Mouse (Mus musculus): ENCODE results near the gene Samd4b. TPM values are rescaled to one million over a fixed set of nuclear protein-coding genes. Genes with fewer than 3 reads are reported as not detected.
A peak's percentile ranks its signal among the peaks of the same experiment; 100 is the strongest.
"Not testable (repeated sequence)": the region's sequence is repeated elsewhere in the genome, so short reads cannot be mapped to it uniquely, and the experiment has no call there.

Samd4b gene
- total and polyA plus RNA-seq, 3 experiments = 6.4 to 45.9 TPM; not detected in 1

DNA sequence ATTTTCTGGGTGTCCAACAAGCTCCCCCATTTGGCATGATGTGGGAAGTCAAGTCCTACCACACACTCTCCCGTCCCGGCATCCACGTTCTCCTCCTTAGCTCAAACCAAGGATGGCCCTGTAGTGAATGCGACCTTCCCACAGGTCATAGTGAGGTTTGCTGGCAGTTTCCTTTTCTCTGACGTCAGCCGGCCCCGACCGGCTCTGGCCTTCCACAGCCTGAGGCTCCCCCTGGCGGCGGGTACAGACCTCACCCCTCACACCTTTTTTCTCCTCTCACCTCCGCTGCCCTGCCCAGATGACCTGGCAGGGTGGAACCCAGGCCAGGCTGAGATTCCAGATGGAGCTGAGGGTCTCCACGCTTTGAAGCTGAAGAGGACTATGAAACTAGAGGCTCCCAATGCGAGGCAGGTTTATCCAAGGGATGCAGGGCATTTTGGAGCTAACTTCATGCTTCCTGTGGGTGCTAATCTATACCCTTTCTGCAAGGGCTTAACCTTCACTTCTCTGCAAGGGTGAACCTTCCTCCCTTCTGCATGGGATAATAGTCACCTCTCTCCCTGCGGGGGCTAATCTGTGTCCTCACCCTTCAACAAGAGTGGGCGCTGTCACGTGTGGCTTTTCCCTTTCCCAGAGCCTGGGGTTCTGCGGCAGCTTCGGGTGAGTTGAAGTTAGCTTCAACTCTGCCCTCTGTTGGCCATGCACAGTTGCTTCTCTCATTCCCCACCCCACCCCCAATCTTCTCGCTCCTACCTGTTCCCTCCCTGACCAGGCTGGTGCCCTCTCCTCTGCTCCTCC, 69.8 kb downstream of the Samd4b start:
- Histone ChIP-seq H3K36me3 (ENCODE audit: control insufficient read depth in 1 of 2, insufficient read depth in 2 of 2, low read length in 2 of 2) (no peaks in the 10 kb centered on the region), H3K27me3 (ENCODE audit: control insufficient read depth in 1 of 2, insufficient read depth in 2 of 2, low read length in 2 of 2) (no peaks in the 10 kb centered on the region), H3K27ac (ENCODE audit: control insufficient read depth, low read depth, low read length) (no peak overlapping the region), H3K4me1 (ENCODE audit: control insufficient read depth in 1 of 2, insufficient read depth in 2 of 2, low read length in 2 of 2) (0 out of 4 replicates have a peak, but pooled peaks cover 0 to 5% of the 10 kb centered on the region in 2 experiments), H3K9ac (ENCODE audit: control insufficient read depth, low read depth, low read length, poor library complexity, severe bottlenecking) (no peak overlapping the region; the same call in 1 of the 2 replicates), H3K79me2 (ENCODE audit: control insufficient read depth, insufficient read depth, low read length, poor library complexity) (no peaks in the 10 kb centered on the region), H3K4me3 (ENCODE audit: control insufficient read depth in 1 of 2, insufficient read depth in 1 of 2, low read depth in 2 of 2, low read length in 2 of 2) (peak overlapping the region; percentile 21 to 35; a peak in 2 of 4 replicates), H3K9me3 (replicated peaks; ENCODE audit: insufficient read depth, low read length) (no peaks in the 10 kb centered on the region)
- TF ChIP-seq ZC3H11A (IDR thresholded peaks at IDR 0.05; ENCODE audit: low read depth, low read length) (peak; percentile 63; the same call in 1 of the 2 replicates), RAD21 (IDR thresholded peaks at IDR 0.05; ENCODE audit: low read depth, low read length) (peak; percentile 75), USF1 (IDR thresholded peaks at IDR 0.05; ENCODE audit: low read depth, low read length) (0 out of 2 replicates have a peak, but pooled peaks have one; percentile 20), ELF1 (IDR thresholded peaks at IDR 0.05; ENCODE audit: low read depth, low read length) (no peak), USF2 (IDR thresholded peaks at IDR 0.05; ENCODE audit: borderline replicate concordance in 1 of 2, insufficient read depth in 1 of 2, low read depth in 1 of 2, low read length in 2 of 2) (no peak), TBP (IDR thresholded peaks at IDR 0.05; ENCODE audit: low read depth, low read length) (no peak), NRF1 (IDR thresholded peaks at IDR 0.05; ENCODE audit: insufficient read depth, low read depth, low read length, poor library complexity, severe bottlenecking) (no peak), POLR2AphosphoS2 (IDR thresholded peaks at IDR 0.05; ENCODE audit: low read length) (no peak), EP300 (IDR thresholded peaks at IDR 0.05; ENCODE audit: low read depth in 1 of 2, low read length in 2 of 2) (no peak), MAZ (IDR thresholded peaks at IDR 0.05; ENCODE audit: low read depth, low read length) (no peak), HCFC1 (IDR thresholded peaks at IDR 0.05; ENCODE audit: low read depth, low read length) (no peak), CTCF (IDR thresholded peaks at IDR 0.05 in 2 of 3, conservative IDR thresholded peaks at IDR 0.05 in 1 of 3; ENCODE audit: control insufficient read depth in 1 of 3, insufficient read depth in 1 of 3, low read depth in 2 of 3, low read length in 3 of 3, poor library complexity in 1 of 3, severe bottlenecking in 1 of 3) (peak; percentile 75 to 98 (median 92)), SIN3A (IDR thresholded peaks at IDR 0.05; ENCODE audit: low read length) (no peak), E2F4 (IDR thresholded peaks at IDR 0.05; ENCODE audit: borderline replicate concordance, low read depth, low read length) (no peak), POLR2A (IDR thresholded peaks at IDR 0.05; ENCODE audit: control insufficient read depth in 1 of 2, insufficient read depth in 1 of 2, low read depth in 1 of 2, low read length in 2 of 2, poor library complexity in 1 of 2) (no peak), SMC3 (IDR thresholded peaks at IDR 0.05; ENCODE audit: low read depth, low read length) (peak; percentile 93), POLR2AphosphoS5 (IDR thresholded peaks at IDR 0.05; ENCODE audit: borderline replicate concordance, low read depth, low read length) (no peak), CHD2 (IDR thresholded peaks at IDR 0.05; ENCODE audit: low read length) (no peak), ZMIZ1 (IDR thresholded peaks at IDR 0.05; ENCODE audit: low read depth, low read length) (no peak), BHLHE40 (IDR thresholded peaks at IDR 0.05; ENCODE audit: borderline replicate concordance, low read depth, low read length) (no peak), MYC (IDR thresholded peaks at IDR 0.05; ENCODE audit: low read depth, low read length) (no peak), MAX (IDR thresholded peaks at IDR 0.05; ENCODE audit: low read length) (no peak), CHD1 (IDR thresholded peaks at IDR 0.05; ENCODE audit: low read depth, low read length) (no peak)
- peak; percentile 81 for DNase-seq (ENCODE audit: low read depth, low spot score)

GRCm38 (mm10) chr7:28522536-28522935, 75.4 kb downstream of the Samd4b start, which contains the start of gene Ifnl3:
TSS of gene Ifnl3 (plus strand) at chr7:28522836.
- H3K27ac ChIP-seq (ENCODE audit: control insufficient read depth, low read depth, low read length); H3K36me3 ChIP-seq (ENCODE audit: control insufficient read depth in 1 of 2, insufficient read depth in 2 of 2, low read length in 2 of 2); H3K4me3 ChIP-seq (ENCODE audit: control insufficient read depth in 1 of 2, insufficient read depth in 1 of 2, low read depth in 2 of 2, low read length in 2 of 2); DNase-seq (ENCODE audit: low read depth, low spot score); H3K27me3 ChIP-seq (ENCODE audit: control insufficient read depth in 1 of 2, insufficient read depth in 2 of 2, low read length in 2 of 2); H3K9ac ChIP-seq (ENCODE audit: control insufficient read depth, low read depth, low read length, poor library complexity, severe bottlenecking); H3K79me2 ChIP-seq (ENCODE audit: control insufficient read depth, insufficient read depth, low read length, poor library complexity); H3K9me3 ChIP-seq (replicated peaks; ENCODE audit: insufficient read depth, low read length); H3K4me1 ChIP-seq (ENCODE audit: control insufficient read depth in 1 of 2, insufficient read depth in 2 of 2, low read length in 2 of 2): not testable (repeated sequence)

All from MEL (cell line).